Mouse (Mus musculus) intestine, embryonic 16.5 days (tissue): ENCODE data around the gene Lrmda. TPM values are rescaled to one million over a fixed set of nuclear protein-coding genes. Genes with fewer than 3 reads are reported as not detected.

Source experiments
- ATAC-seq: fragments of 200-750 bp; cut with Nextera tagmentation; 2 replicates; pipeline ENCODE4 v1.8.0; 2017; ENCODE audit warnings: moderate TSS enrichment, moderate library complexity
- H3K27ac ChIP-seq: fragments of 300-500 bp; sonication (generic); 2 replicates; pipeline ENCODE4 v1.5.1; 2014; ENCODE audit warnings: mild to moderate bottlenecking, low read length
- H3K27me3 ChIP-seq: fragments of 300-500 bp; sonication (generic); replicated peaks from 2 replicates; pipeline ENCODE4 v1.6.1; 2014; ENCODE audit warnings: low read length, control low read depth, mixed read lengths; ENCODE audit not compliant: control insufficient read depth, insufficient read depth
- H3K36me3 ChIP-seq: fragments of 300-500 bp; sonication (generic); 2 replicates; pipeline ENCODE4 v1.6.1; 2014; ENCODE audit warnings: low read length, control low read depth; ENCODE audit not compliant: control insufficient read depth, insufficient read depth
- H3K4me1 ChIP-seq: fragments of 300-500 bp; sonication (generic); 2 replicates; pipeline ENCODE4 v1.6.1; 2014; ENCODE audit warnings: low read length, control low read depth, mixed read lengths; ENCODE audit not compliant: control insufficient read depth, insufficient read depth
- H3K4me2 ChIP-seq: fragments of 300-500 bp; sonication (generic); 2 replicates; pipeline ENCODE4 v1.6.1; 2014; ENCODE audit warnings: low read depth, low read length, control low read depth
- H3K4me3 ChIP-seq: fragments of 300-500 bp; sonication (generic); 2 replicates; pipeline ENCODE4 v1.5.1; 2014; ENCODE audit warnings: mild to moderate bottlenecking, low read length
- H3K9ac ChIP-seq: fragments of 300-500 bp; sonication (generic); 2 replicates; pipeline ENCODE4 v1.6.1; 2014; ENCODE audit warnings: low read depth, low read length
- H3K9me3 ChIP-seq: fragments of 300-500 bp; sonication (generic); 2 replicates; pipeline ENCODE4 v1.6.1; 2016; ENCODE audit warnings: low read length, control low read depth; ENCODE audit not compliant: control insufficient read depth
- WGBS: fragments of 180-500 bp; shearing (Covaris S2); extraction: QIAGEN DNeasy Blood & Tissue Kit; methylation state at CpG from one replicate; pipeline ENCODE4 v1.1.7; 2014; 5-methylcytosine and 5-hydroxymethylcytosine counted together
- polyA plus RNA-seq: library from polyadenylated mRNA; unstranded; fragments of >200 nt; fragmentation: Nextera tagmentation; extraction: Ambion mirVana; gene quantifications from 2 replicates; pipeline ENCODE4 v1.2.1, GENCODE M21; 2015

Gene Lrmda
- polyA plus RNA-seq, 1 experiment from 2014 or later: 0.53 TPM

GRCm38 (mm10) chr14:22406623-22407022 lies 387.1 kb downstream of the Lrmda start:
- Histone ChIP-seq H3K4me1 (no peaks in the 10 kb centered on the region), H3K4me2 (no peak overlapping the region), H3K27me3 (no peaks in the 10 kb centered on the region), H3K4me3 (no peak overlapping the region), H3K27ac (no peak overlapping the region), H3K36me3 (no peaks in the 10 kb centered on the region), H3K9ac (no peak overlapping the region), H3K9me3 (no peaks in the 10 kb centered on the region)
- no peak for ATAC-seq
- 82% methylated on average over 5 of the region's 5 CpGs for WGBS

GRCm38 (mm10) chr14:22410826-22411225 lies 391.3 kb downstream of the Lrmda start:
- Histone ChIP-seq H3K36me3 (no peaks in the 10 kb centered on the region), H3K27ac (no peak overlapping the region), H3K9ac (no peak overlapping the region), H3K27me3 (no peaks in the 10 kb centered on the region), H3K9me3 (no peaks in the 10 kb centered on the region), H3K4me3 (no peak overlapping the region), H3K4me2 (no peak overlapping the region), H3K4me1 (0 out of 2 replicates have a peak, but pooled peaks cover 4% of the 10 kb centered on the region)
- no peak for ATAC-seq
- WGBS: 88% methylated on average over 1 of the region's 1 CpGs

GRCm38 (mm10) chr14:22413220-22413619 lies 393.7 kb downstream of the Lrmda start:
- Histone ChIP-seq H3K9me3 (no peaks in the 10 kb centered on the region), H3K4me3 (no peak overlapping the region), H3K27me3 (no peaks in the 10 kb centered on the region), H3K4me1 (0 out of 2 replicates have a peak, but pooled peaks cover 4% of the 10 kb centered on the region), H3K36me3 (no peaks in the 10 kb centered on the region), H3K4me2 (no peak overlapping the region), H3K9ac (no peak overlapping the region), H3K27ac (no peak overlapping the region)
- WGBS: 47% methylated on average over 7 of the region's 7 CpGs
- ATAC-seq: no peak

GRCm38 (mm10) chr14:22417706-22418105 lies 398.2 kb downstream of the Lrmda start:
- no peaks in the 10 kb centered on the region for H3K9me3 ChIP-seq
- no peak overlapping the region for H3K4me2 ChIP-seq
- no peak overlapping the region for H3K9ac ChIP-seq
- H3K4me1 ChIP-seq: peaks cover 11% of the 10 kb centered on the region; the same call in 1 of the 2 replicates
- no peaks in the 10 kb centered on the region for H3K27me3 ChIP-seq
- H3K4me3 ChIP-seq: no peak overlapping the region
- no peak overlapping the region for H3K27ac ChIP-seq
- H3K36me3 ChIP-seq: no peaks in the 10 kb centered on the region
- ATAC-seq: no peak
- 90% methylated on average over 3 of the region's 3 CpGs for WGBS

GRCm38 (mm10) chr14:22421668-22422067 lies 402.2 kb downstream of the Lrmda start:
- peak; percentile 79 for ATAC-seq
- 64% methylated on average over 4 of the region's 4 CpGs for WGBS
- H3K9ac ChIP-seq: no peak overlapping the region

GRCm38 (mm10) chr14:22425018-22425534 lies 405.6 kb downstream of the Lrmda start:
- ATAC-seq: no peak
- H3K27me3 ChIP-seq: no peaks in the 10 kb centered on the region
- no peak overlapping the region for H3K9ac ChIP-seq
- H3K4me2 ChIP-seq: no peak overlapping the region
- 83% methylated on average over 7 of the region's 7 CpGs for WGBS
- no peak overlapping the region for H3K4me3 ChIP-seq
- no peaks in the 10 kb centered on the region for H3K36me3 ChIP-seq
- H3K27ac ChIP-seq: no peak overlapping the region
- H3K9me3 ChIP-seq: no peaks in the 10 kb centered on the region
- H3K4me1 ChIP-seq: peaks cover 4% of the 10 kb centered on the region; the same call in 1 of the 2 replicates

More at GRCm38 (mm10) chr14:22421668-22422067, 402.2 kb downstream of the Lrmda start:
- H3K36me3 ChIP-seq: no peaks in the 10 kb centered on the region
- no peak overlapping the region for H3K4me3 ChIP-seq
- peaks cover 7% of the 10 kb centered on the region; the same call in 1 of the 2 replicates for H3K4me1 ChIP-seq
- no peak overlapping the region for H3K27ac ChIP-seq
- no peak overlapping the region for H3K4me2 ChIP-seq
- H3K9me3 ChIP-seq: no peaks in the 10 kb centered on the region
- H3K27me3 ChIP-seq: no peaks in the 10 kb centered on the region

DNA sequence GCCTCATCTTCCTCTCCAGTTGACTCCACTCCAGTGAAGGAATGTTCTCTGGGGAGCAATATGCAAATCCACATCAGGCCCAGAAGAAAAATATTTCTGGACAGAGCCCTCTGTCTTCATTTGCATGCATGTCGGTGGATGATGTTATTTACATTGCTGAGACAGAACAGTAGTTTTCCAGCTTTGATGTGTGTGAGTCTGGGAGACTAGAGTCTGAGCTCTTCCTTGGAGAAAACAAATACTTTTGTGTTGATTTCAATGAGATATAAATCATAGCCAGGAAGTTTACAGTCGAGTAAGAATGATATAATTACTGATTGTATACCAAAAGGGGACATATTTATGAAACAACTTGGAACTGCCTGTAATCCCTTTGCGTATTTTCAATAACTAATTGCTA lies 415.9 kb downstream of the Lrmda start:
- no peak overlapping the region for H3K4me3 ChIP-seq
- no peaks in the 10 kb centered on the region for H3K27me3 ChIP-seq
- no peak overlapping the region for H3K9ac ChIP-seq
- no peaks in the 10 kb centered on the region; the same call in 1 of the 2 replicates for H3K4me1 ChIP-seq
- H3K36me3 ChIP-seq: no peaks in the 10 kb centered on the region
- no peaks in the 10 kb centered on the region for H3K9me3 ChIP-seq
- H3K27ac ChIP-seq: no peak overlapping the region
- ATAC-seq: 0 out of 2 replicates have a peak, but pooled peaks have one; percentile 31
- 42% methylated on average over 3 of the region's 3 CpGs for WGBS
- no peak overlapping the region for H3K4me2 ChIP-seq

- H3K4me1 ChIP-seq: no peaks in the 10 kb centered on the region; the same call in 1 of the 2 replicates
- no peak overlapping the region for H3K4me2 ChIP-seq
- no peak overlapping the region for H3K4me3 ChIP-seq
- no peaks in the 10 kb centered on the region for H3K27me3 ChIP-seq
- WGBS: 41% methylated on average over 4 of the region's 4 CpGs
- no peak overlapping the region for H3K27ac ChIP-seq
- ATAC-seq: no peak
- H3K9me3 ChIP-seq: no peaks in the 10 kb centered on the region
- no peaks in the 10 kb centered on the region for H3K36me3 ChIP-seq
- no peak overlapping the region for H3K9ac ChIP-seq
Observed at GRCm38 (mm10) chr14:22435860-22436377, 416.4 kb downstream of the Lrmda start.

GRCm38 (mm10) chr14:22440341-22440999 lies 421.0 kb downstream of the Lrmda start:
- no peak overlapping the region for H3K9ac ChIP-seq
- no peaks in the 10 kb centered on the region for H3K27me3 ChIP-seq
- ATAC-seq: no peak
- H3K4me1 ChIP-seq: no peaks in the 10 kb centered on the region
- H3K4me2 ChIP-seq: no peak overlapping the region
- H3K4me3 ChIP-seq: no peak overlapping the region
- H3K36me3 ChIP-seq: no peaks in the 10 kb centered on the region
- H3K9me3 ChIP-seq: no peaks in the 10 kb centered on the region
- H3K27ac ChIP-seq: no peak overlapping the region
- 35% methylated on average over 18 of the region's 18 CpGs for WGBS
